Mouse (Mus musculus): ENCODE data around the gene Lgals1.
A peak's percentile ranks its signal among the peaks of the same experiment; 100 is the strongest.
"Not testable (repeated sequence)": the region's sequence is repeated elsewhere in the genome, so short reads cannot be mapped to it uniquely, and the experiment has no call there.

The Lgals1 gene

GRCm38 (mm10) chr15:78926021-78926919 lies at the start of gene Lgals1:
Lgals1 (plus strand) TSS chr15:78926725.
- H3K36me3 ChIP-seq (ENCODE audit: insufficient read depth, low read length), result peaks cover 10% of the 10 kb centered on the region
- H3K9me3 ChIP-seq (ENCODE audit: low read length), result no peaks in the 10 kb centered on the region
- TF ChIP-seq CTCF (conservative IDR thresholded peaks at IDR 0.05; ENCODE audit: low read length) (no peak), POU5F1 (IDR thresholded peaks at IDR 0.05; ENCODE audit: borderline replicate concordance, low read length) (no peak), NANOG (IDR thresholded peaks at IDR 0.05; ENCODE audit: borderline replicate concordance, low read length) (no peak)
- peak within 1 kb of the TSS; percentile 60 for H3K4me3 ChIP-seq (replicated peaks; ENCODE audit: low read length)
- peaks cover 29% of the 10 kb centered on the region for H3K27me3 ChIP-seq (ENCODE audit: insufficient read depth, low read length)
- peaks cover 68% of the 10 kb centered on the region for H3K4me1 ChIP-seq (replicated peaks; ENCODE audit: low read depth, low read length)

- H3K4me1 ChIP-seq (replicated peaks; ENCODE audit: low read depth, low read length), result peaks cover 84% of the 10 kb centered on the region
- H3K4me3 ChIP-seq (replicated peaks; ENCODE audit: low read length), result peak within 1 kb of the TSS; percentile 92
- H3K36me3 ChIP-seq (ENCODE audit: insufficient read depth, low read length), result peaks cover 33% of the 10 kb centered on the region
- no peak for TF ChIP-seq CTCF (conservative IDR thresholded peaks at IDR 0.05; ENCODE audit: low read length)
- no peak for TF ChIP-seq POU5F1 (IDR thresholded peaks at IDR 0.05; ENCODE audit: borderline replicate concordance, low read length)
- TF ChIP-seq NANOG (IDR thresholded peaks at IDR 0.05; ENCODE audit: borderline replicate concordance, low read length), result no peak
- H3K27me3 ChIP-seq (ENCODE audit: insufficient read depth, low read length), result no peaks in the 10 kb centered on the region
- no peaks in the 10 kb centered on the region for H3K9me3 ChIP-seq (ENCODE audit: low read length)
These were observed 49.3 kb upstream of the Lgals1 start, which contains the start of gene Gga1 for GRCm38 (mm10) chr15:78876991-78877809. Gga1 (plus strand) TSS chr15:78877190.

GRCm38 (mm10) chr15:78877810-78878390 lies 48.6 kb upstream of the Lgals1 start:
- no peak for TF ChIP-seq POU5F1 (IDR thresholded peaks at IDR 0.05; ENCODE audit: borderline replicate concordance, low read length)
- TF ChIP-seq CTCF (conservative IDR thresholded peaks at IDR 0.05; ENCODE audit: low read length), result no peak
- H3K27me3 ChIP-seq (ENCODE audit: insufficient read depth, low read length), result no peaks in the 10 kb centered on the region

GRCm38 (mm10) chr15:78878792-78879516 lies 47.6 kb upstream of the Lgals1 start:
- Histone ChIP-seq H3K4me1 (replicated peaks; ENCODE audit: low read depth, low read length) (peaks cover 68% of the 10 kb centered on the region), H3K36me3 (ENCODE audit: insufficient read depth, low read length) (peaks cover 50% of the 10 kb centered on the region), H3K4me3 (replicated peaks; ENCODE audit: low read length) (0 out of 2 replicates have a peak overlapping the region, but pooled peaks have one; percentile 5)
- H3K9me3 ChIP-seq (ENCODE audit: low read length); H3K27me3 ChIP-seq (ENCODE audit: insufficient read depth, low read length): not testable (repeated sequence)

More at GRCm38 (mm10) chr15:78877810-78878390, 48.6 kb upstream of the Lgals1 start:
- peaks cover 77% of the 10 kb centered on the region for H3K4me1 ChIP-seq (replicated peaks; ENCODE audit: low read depth, low read length)
- no peaks in the 10 kb centered on the region for H3K9me3 ChIP-seq (ENCODE audit: low read length)
- H3K36me3 ChIP-seq (ENCODE audit: insufficient read depth, low read length), result peaks cover 40% of the 10 kb centered on the region
- peak overlapping the region; percentile 92 for H3K4me3 ChIP-seq (replicated peaks; ENCODE audit: low read length)

GRCm38 (mm10) chr15:78880432-78880831 lies 46.1 kb upstream of the Lgals1 start:
- no peaks in the 10 kb centered on the region for H3K27me3 ChIP-seq (ENCODE audit: insufficient read depth, low read length)
- TF ChIP-seq POU5F1 (IDR thresholded peaks at IDR 0.05; ENCODE audit: borderline replicate concordance, low read length) (no peak), NANOG (IDR thresholded peaks at IDR 0.05; ENCODE audit: borderline replicate concordance, low read length) (no peak), CTCF (conservative IDR thresholded peaks at IDR 0.05; ENCODE audit: low read length) (no peak)
- H3K9me3 ChIP-seq (ENCODE audit: low read length), result no peaks in the 10 kb centered on the region

GRCm38 (mm10) chr15:78881828-78882227 lies 44.7 kb upstream of the Lgals1 start:
- Histone ChIP-seq H3K4me3 (replicated peaks; ENCODE audit: low read length) (no peak overlapping the region), H3K9me3 (ENCODE audit: low read length) (no peaks in the 10 kb centered on the region), H3K36me3 (ENCODE audit: insufficient read depth, low read length) (peaks cover 78% of the 10 kb centered on the region), H3K27me3 (ENCODE audit: insufficient read depth, low read length) (no peaks in the 10 kb centered on the region), H3K4me1 (replicated peaks; ENCODE audit: low read depth, low read length) (peaks cover 44% of the 10 kb centered on the region)
- no peak for TF ChIP-seq POU5F1 (IDR thresholded peaks at IDR 0.05; ENCODE audit: borderline replicate concordance, low read length)
- TF ChIP-seq NANOG (IDR thresholded peaks at IDR 0.05; ENCODE audit: borderline replicate concordance, low read length), result no peak

More at GRCm38 (mm10) chr15:78880432-78880831, 46.1 kb upstream of the Lgals1 start:
- peaks cover 64% of the 10 kb centered on the region for H3K36me3 ChIP-seq (ENCODE audit: insufficient read depth, low read length)
- no peak overlapping the region for H3K4me3 ChIP-seq (replicated peaks; ENCODE audit: low read length)
- H3K4me1 ChIP-seq (replicated peaks; ENCODE audit: low read depth, low read length), result peaks cover 58% of the 10 kb centered on the region

GRCm38 (mm10) chr15:78889401-78889853 lies 37.1 kb upstream of the Lgals1 start:
- Histone ChIP-seq H3K36me3 (ENCODE audit: insufficient read depth, low read length) (peaks cover 97% of the 10 kb centered on the region), H3K4me3 (replicated peaks; ENCODE audit: low read length) (0 out of 2 replicates have a peak overlapping the region, but pooled peaks have one; percentile 29), H3K4me1 (replicated peaks; ENCODE audit: low read depth, low read length) (peaks cover 62% of the 10 kb centered on the region), H3K9me3 (ENCODE audit: low read length) (no peaks in the 10 kb centered on the region), H3K27me3 (ENCODE audit: insufficient read depth, low read length) (no peaks in the 10 kb centered on the region)
- no peak for TF ChIP-seq NANOG (IDR thresholded peaks at IDR 0.05; ENCODE audit: borderline replicate concordance, low read length)
- TF ChIP-seq POU5F1 (IDR thresholded peaks at IDR 0.05; ENCODE audit: borderline replicate concordance, low read length), result no peak
- TF ChIP-seq CTCF (conservative IDR thresholded peaks at IDR 0.05; ENCODE audit: low read length), result no peak

Measured in E14TG2a.4 (cell line).